Mouse (Mus musculus) neutrophil, adult 5-6 weeks (primary cell): Measurements from ENCODE around the gene Smchd1. TPM values are rescaled to one million over a fixed set of nuclear protein-coding genes. Genes with fewer than 3 reads are reported as not detected.

Experiments
- ATAC-seq: fragments of 151-379, 151-347 bp; 2 replicates; pipeline ENCODE4 v1.8.0; 2017; ENCODE audit warnings: mild to moderate bottlenecking, moderate TSS enrichment; ENCODE audit not compliant: insufficient number of reproducible peaks, poor library complexity, low FRiP score, severe bottlenecking; ENCODE audit errors: extremely low read depth
- total RNA-seq: library from RNA; stranded (forward); fragments of 200-1000 nt; gene quantifications from 2 replicates; pipeline ENCODE4 v1.2.3, GENCODE M21; 2017

The Smchd1 gene
- total RNA-seq, 1 experiment from 2014 or later = 387 TPM

GRCm38 (mm10) chr17:71317571-71317970, 157.6 kb downstream of the Smchd1 start:
- ATAC-seq = no peak

DNA sequence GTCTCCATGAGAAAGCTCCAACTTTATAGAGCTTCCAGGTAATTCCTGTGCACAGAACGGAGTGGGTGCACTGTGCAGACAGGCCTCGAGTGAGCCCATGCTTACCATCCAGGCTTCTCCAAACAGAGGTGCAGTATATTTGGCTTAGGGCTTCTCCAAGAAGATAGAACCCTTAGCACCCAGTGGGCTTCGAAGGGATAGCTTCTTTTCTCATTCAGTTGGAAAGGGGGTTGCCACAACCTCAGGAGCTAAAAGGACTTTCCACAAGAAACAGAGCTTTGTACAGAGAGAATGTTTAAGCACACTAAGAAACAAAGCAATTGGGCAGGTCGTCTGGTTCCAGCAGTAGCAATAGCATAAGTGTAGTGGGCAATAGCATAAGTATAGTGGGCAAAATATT, 160.8 kb downstream of the Smchd1 start:
- no peak for ATAC-seq

- ATAC-seq = no peak
Observed at GRCm38 (mm10) chr17:71311340-71312171, 163.6 kb downstream of the Smchd1 start, which contains the start of gene Emilin2. Emilin2 (minus strand) TSS chr17:71311978.

- ATAC-seq = peak; percentile 91
Observed at GRCm38 (mm10) chr17:71310486-71311339, 164.4 kb downstream of the Smchd1 start.

GRCm38 (mm10) chr17:71309711-71310485, 165.2 kb downstream of the Smchd1 start:
- no peak for ATAC-seq

DNA sequence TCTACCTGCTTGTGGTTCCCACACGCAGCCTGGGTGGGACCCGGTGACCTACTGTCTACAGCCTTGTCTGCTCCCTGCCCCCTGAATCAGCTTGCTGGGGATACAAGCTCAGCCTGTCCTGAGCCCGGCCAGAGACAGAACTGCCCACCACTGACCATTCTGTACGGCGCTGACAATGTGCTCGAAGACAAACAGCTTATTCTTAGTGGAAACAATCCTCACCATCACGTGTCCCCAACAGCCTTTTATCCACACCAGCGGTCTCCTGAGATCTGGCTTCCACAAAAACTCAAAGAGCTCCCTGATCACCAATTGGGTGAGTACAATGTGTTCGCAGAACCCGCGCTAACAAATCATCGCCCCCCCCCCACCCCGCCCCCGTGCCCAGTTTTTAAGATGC, 166.0 kb downstream of the Smchd1 start:
- no peak for ATAC-seq

DNA sequence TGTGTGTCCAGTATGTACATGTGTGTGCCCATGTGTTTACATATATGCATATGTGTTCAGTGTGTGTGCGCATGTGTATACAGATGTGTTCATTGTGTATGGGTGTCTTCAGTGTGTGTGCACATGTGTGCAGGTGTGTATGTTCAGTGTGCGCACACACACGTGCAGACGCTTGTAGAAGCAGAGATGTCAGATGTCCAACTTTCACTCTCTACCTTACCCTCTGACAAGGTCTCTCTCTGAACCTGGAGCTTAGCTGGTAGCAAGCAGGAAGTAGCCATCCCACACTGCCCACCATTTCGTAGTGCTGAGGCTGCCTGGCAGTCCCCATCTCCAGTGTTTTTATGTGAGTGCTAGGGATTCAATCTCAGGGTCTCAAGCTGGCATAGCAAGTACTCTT, 166.8 kb downstream of the Smchd1 start:
- no peak for ATAC-seq

- ATAC-seq = no peak
Observed at GRCm38 (mm10) chr17:71307251-71307790, 167.8 kb downstream of the Smchd1 start.

GRCm38 (mm10) chr17:71306716-71307115, 168.4 kb downstream of the Smchd1 start:
- ATAC-seq = no peak

DNA sequence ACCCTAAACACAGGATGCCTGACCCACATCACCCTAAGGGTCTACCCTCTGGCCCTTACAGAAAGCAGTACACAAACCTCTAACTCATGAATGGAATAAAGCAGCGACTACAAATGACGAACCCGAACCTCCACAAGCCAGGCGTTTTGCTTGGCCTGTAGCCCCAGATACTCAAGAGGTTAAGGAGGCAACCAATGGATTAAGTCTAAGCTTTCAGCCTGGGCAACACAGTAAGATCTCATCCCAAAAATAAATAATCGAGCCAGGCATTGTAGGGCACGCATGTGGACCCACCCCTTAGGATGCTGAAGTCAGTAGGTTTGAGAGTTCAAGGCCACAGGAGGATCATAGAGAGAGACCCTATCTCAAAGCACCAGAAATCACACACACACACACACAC, 169.1 kb downstream of the Smchd1 start:
- ATAC-seq = no peak

DNA sequence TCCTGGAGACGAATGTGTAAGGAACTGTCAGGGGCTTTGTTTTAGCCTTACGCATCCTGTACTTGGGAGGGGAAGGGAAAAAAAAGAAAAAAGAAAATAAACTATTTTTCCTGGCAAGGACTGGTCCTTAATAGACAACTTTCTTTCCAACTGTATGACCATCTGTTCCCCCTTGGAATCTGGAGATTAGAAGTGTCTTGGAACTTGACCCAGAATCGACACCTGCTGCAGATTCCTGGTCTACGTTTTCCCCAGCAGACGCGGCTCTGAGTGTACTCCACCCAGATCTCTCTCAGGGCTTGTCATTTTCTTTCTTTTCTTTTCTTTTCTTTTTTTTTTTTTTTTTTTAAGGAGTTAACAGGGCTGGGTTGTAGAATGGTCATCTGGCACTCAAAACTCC, 171.7 kb downstream of the Smchd1 start:
- no peak for ATAC-seq

DNA sequence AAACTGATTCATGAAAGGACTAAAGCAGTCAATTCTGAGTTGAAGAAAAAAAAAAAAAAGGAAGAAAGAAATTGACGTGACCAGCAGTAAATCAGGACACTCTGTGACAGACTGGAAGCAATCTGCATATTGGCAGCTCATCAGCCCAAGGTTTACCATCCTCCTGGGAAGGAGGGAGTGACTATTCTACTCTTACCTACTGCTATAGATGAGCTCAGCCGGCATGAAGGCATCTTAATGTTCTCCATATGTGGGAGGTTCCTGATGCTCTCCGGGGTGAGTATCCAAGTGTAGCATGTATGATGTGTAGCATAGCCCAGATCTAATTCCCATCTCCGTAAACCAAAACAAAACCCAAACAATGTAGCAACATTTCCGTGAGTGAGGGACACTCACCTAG, 173.7 kb downstream of the Smchd1 start:
- no peak for ATAC-seq

DNA sequence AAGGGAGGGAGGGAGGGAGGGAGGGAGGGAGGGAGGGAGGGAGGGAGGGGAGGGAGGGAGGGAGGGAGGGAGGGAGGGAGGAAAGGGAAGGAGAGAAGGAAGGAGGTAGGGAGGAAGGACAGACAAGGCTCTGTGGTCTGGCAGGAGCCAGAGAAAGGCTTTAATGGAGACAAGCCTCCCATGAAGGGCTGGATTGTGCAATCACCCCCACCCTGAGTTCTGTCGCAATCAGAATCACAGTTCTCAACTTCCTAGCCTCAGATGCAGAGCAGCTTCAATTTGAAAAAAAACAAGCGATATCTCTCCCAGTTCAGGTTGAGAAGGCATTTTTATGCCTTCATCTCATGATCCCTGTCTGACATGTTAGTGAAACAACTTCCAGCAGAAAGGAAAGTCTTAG, 174.8 kb downstream of the Smchd1 start:
- ATAC-seq = peak; percentile 59

DNA sequence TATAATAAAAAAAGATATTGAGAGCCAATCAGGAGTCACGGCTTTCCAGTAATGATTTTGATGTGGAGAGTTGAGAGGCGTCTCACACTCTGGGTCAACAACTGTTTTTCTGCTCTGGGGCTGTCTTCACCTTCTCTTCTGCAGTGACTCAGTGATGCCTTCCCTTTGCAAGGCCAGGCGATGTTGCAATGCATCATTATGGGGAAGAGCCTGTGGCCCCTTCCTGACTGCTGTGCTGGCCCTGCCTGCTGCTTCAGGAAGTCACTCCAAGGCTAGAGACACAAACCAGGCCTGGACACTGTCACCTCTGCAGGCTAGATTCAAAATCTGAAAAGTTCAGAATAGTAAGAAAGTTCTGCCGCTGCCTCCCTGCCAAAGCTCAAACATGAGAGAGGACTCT, 175.3 kb downstream of the Smchd1 start:
- peak; percentile 89 for ATAC-seq

DNA sequence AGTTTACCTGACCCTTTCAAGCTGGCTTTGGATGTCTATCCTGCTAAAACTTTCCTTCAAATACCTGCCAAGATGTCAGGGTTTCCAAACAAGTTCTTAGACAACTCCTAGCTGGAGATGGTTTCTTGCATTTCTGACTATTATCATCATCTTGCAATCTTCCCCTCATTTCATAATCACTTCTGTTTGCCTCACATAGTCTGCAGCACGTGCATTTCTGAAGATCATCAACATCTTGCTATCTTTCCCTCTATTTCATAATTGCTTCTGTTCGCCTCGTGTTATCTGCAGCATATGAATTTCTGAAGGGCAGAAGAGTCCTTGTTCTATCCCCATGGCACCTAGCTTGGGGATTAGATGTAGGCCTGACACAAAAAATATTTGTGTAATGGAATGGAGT, 180.6 kb downstream of the Smchd1 start:
- ATAC-seq = no peak
